Mouse (Mus musculus) lung, adult 2 months (tissue): ENCODE measurements around the gene C1ql4.

Experiments used
- CTCF ChIP-seq: fragments of 200-500 bp; IDR thresholded peaks from 2 replicates; pipeline ENCODE4 v1.5.1; 2011; ENCODE audit warnings: mild to moderate bottlenecking, low read length, control low read depth; ENCODE audit not compliant: insufficient read depth
- POLR2A ChIP-seq: fragments of 200-500 bp; IDR thresholded peaks from 2 replicates; pipeline ENCODE4 v1.6.1; 2011; ENCODE audit warnings: low read depth, mild to moderate bottlenecking, control low read depth, low read length, borderline replicate concordance; ENCODE audit errors: extremely low read depth

GRCm38 (mm10) chr15:99040920-99041856 is 46.4 kb downstream of the C1ql4 start:
- TF ChIP-seq CTCF (no peak), POLR2A (no peak)
